Mouse (Mus musculus): ENCODE data around the gene Trnau1ap. TPM values are rescaled to one million over a fixed set of nuclear protein-coding genes. Genes with fewer than 3 reads are reported as not detected.

Trnau1ap gene
- polyA plus RNA-seq, 1 experiment from 2014 or later, result 83.6 TPM

DNA sequence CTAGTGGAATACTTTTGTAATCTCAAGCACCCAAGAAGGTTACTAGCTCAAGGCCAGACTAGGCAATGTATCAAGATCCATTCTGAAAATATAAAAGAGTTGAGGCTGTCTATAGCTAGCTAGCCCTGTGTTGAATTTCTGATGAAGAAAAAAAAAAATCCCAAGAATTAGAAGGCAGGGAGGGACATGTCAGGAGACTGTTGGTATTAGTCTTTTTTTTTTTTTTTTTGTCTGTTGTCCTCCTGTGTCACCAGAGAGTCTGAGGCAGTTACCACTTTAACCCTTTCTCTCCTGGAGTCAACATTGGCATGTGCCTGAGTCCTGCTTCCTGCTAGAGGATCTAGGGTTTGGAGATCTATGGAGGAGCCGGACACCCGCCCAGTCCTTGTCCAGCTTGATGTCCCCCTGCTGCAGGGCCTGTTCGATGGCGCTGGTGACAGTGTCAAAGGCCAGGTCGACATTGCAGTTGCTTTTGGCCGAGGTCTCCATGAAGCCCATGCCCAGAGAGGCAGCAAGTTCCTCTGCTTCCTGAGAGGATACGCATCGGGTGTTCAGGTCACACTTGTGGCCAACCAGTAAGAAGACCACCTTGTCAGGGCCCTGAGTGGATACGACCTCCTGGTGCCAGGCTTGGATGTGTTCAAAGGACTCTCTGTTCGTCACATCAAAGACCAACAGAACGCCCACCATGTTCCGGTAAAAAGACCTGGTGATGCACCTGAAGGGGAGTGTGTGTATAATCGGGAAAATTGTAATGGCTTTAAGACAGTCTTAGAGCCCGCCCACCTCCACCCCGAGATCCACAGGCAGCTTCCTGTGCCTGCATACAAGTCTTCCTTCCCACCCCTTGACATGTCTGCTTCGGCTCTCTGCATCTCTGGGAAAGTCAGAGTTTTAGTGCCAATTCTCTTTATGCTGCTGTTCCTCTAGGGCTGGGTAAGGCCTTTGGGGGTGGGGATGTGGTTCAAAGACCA lies 27.1 kb downstream of the Trnau1ap start:
- Histone ChIP-seq H3K4me2 (ENCODE audit: low read depth, severe bottlenecking) (peak overlapping the region; percentile 74), H3K27ac (replicated peaks; ENCODE audit: low read depth, low read length) (no peak overlapping the region), H3K9me3 (ENCODE audit: control insufficient read depth, low read length) (no peaks in the 10 kb centered on the region), H3K4me1 (ENCODE audit: control insufficient read depth, insufficient read depth, low read length) (0 out of 2 replicates have a peak, but pooled peaks cover 4% of the 10 kb centered on the region), H3K36me3 (ENCODE audit: control insufficient read depth, insufficient read depth, low read length) (no peaks in the 10 kb centered on the region), H3K4me3 (ENCODE audit: low read depth, low read length) (peak overlapping the region; percentile 40), H3K9ac (ENCODE audit: low read length) (peak overlapping the region; percentile 56; the same call in 1 of the 2 replicates), H3K27me3 (ENCODE audit: control insufficient read depth, insufficient read depth, low read length) (no peaks in the 10 kb centered on the region)
- WGBS, result 64% methylated on average over 16 of the region's 16 CpGs
- ATAC-seq (ENCODE audit: insufficient number of reproducible peaks, low FRiP score, low TSS enrichment, low read depth) (no peak), DNase-seq (ENCODE audit: low spot score) (no peak)

DNA sequence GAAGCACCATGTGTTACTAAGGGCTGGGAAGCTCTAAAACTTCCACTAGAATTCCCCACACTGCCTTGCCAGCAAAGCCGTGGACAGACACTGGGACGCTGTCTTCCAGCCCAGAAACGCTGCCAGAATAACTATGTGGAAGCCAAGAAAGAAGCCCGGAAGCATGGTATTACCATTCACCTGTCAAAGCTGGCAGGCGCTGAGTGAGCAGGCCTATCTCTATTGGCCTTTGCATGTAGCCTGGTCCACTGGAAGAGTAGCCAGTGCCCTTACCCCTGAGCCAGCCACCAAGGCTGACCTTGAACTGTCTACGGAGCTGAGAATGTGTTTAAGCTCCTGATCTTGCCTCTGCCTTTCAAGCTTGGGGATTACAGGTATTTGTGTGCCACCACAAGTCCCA lies 27.9 kb downstream of the Trnau1ap start:
- H3K9me3 ChIP-seq (ENCODE audit: control insufficient read depth, low read length), result no peaks in the 10 kb centered on the region
- no peak for DNase-seq (ENCODE audit: low spot score)
- H3K36me3 ChIP-seq (ENCODE audit: control insufficient read depth, insufficient read depth, low read length), result no peaks in the 10 kb centered on the region
- no peak overlapping the region for H3K9ac ChIP-seq (ENCODE audit: low read length)
- WGBS, result 85% methylated on average over 6 of the region's 6 CpGs
- H3K4me1 ChIP-seq (ENCODE audit: control insufficient read depth, insufficient read depth, low read length), result 0 out of 2 replicates have a peak, but pooled peaks cover 4% of the 10 kb centered on the region
- no peaks in the 10 kb centered on the region for H3K27me3 ChIP-seq (ENCODE audit: control insufficient read depth, insufficient read depth, low read length)
- no peak overlapping the region for H3K27ac ChIP-seq (replicated peaks; ENCODE audit: low read depth, low read length)
- no peak for ATAC-seq (ENCODE audit: insufficient number of reproducible peaks, low FRiP score, low TSS enrichment, low read depth)
- no peak overlapping the region for H3K4me2 ChIP-seq (ENCODE audit: low read depth, severe bottlenecking)
- H3K4me3 ChIP-seq (ENCODE audit: low read depth, low read length), result no peak overlapping the region

DNA sequence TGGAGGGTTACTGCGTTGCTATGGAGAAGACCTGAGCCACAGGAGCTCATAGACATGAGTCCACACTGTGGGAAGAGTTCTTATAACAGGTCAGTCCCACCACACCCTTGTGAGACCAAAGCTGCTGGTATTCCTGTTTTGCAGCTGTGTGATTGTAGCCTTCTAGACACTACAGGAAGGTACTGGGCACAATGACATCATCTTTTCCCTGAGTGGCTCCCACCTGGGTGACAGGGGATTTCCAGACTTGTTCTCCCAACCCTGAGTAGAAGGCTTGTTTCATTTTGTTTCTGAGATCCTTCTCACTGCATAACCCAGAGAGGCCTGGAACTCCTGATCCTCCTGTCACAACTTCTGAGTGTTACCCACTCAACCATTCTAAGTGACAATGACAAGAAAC lies 29.5 kb downstream of the Trnau1ap start:
- WGBS, result 89% methylated on average over 1 of the region's 1 CpGs

GRCm38 (mm10) chr4:132295696-132296390 lies 33.5 kb downstream of the Trnau1ap start:
- Histone ChIP-seq H3K27ac (replicated peaks; ENCODE audit: low read depth, low read length) (no peak overlapping the region), H3K4me1 (ENCODE audit: control insufficient read depth, insufficient read depth, low read length) (no peaks in the 10 kb centered on the region), H3K9me3 (ENCODE audit: control insufficient read depth, low read length) (no peaks in the 10 kb centered on the region), H3K36me3 (ENCODE audit: control insufficient read depth, insufficient read depth, low read length) (peaks cover 13% of the 10 kb centered on the region), H3K4me3 (ENCODE audit: low read depth, low read length) (no peak overlapping the region), H3K27me3 (ENCODE audit: control insufficient read depth, insufficient read depth, low read length) (no peaks in the 10 kb centered on the region), H3K4me2 (ENCODE audit: low read depth, severe bottlenecking) (no peak overlapping the region), H3K9ac (ENCODE audit: low read length) (no peak overlapping the region)
- 48% methylated on average over 8 of the region's 8 CpGs for WGBS
- DNase-seq (ENCODE audit: low spot score) (no peak), ATAC-seq (ENCODE audit: insufficient number of reproducible peaks, low FRiP score, low TSS enrichment, low read depth) (no peak)

More for the DNA sequence above, 29.5 kb downstream of the Trnau1ap start:
- no peak overlapping the region for H3K27ac ChIP-seq (replicated peaks; ENCODE audit: low read depth, low read length)
- H3K9me3 ChIP-seq (ENCODE audit: control insufficient read depth, low read length), result no peaks in the 10 kb centered on the region
- no peak for ATAC-seq (ENCODE audit: insufficient number of reproducible peaks, low FRiP score, low TSS enrichment, low read depth)
- no peak overlapping the region for H3K4me2 ChIP-seq (ENCODE audit: low read depth, severe bottlenecking)
- no peak for DNase-seq (ENCODE audit: low spot score)
- no peaks in the 10 kb centered on the region for H3K27me3 ChIP-seq (ENCODE audit: control insufficient read depth, insufficient read depth, low read length)
- H3K36me3 ChIP-seq (ENCODE audit: control insufficient read depth, insufficient read depth, low read length), result no peaks in the 10 kb centered on the region
- H3K4me3 ChIP-seq (ENCODE audit: low read depth, low read length), result no peak overlapping the region
- H3K9ac ChIP-seq (ENCODE audit: low read length), result no peak overlapping the region
- H3K4me1 ChIP-seq (ENCODE audit: control insufficient read depth, insufficient read depth, low read length), result 0 out of 2 replicates have a peak, but pooled peaks cover 4% of the 10 kb centered on the region

GRCm38 (mm10) chr4:132293682-132294240 lies 35.6 kb downstream of the Trnau1ap start:
- Histone ChIP-seq H3K9me3 (ENCODE audit: control insufficient read depth, low read length) (no peaks in the 10 kb centered on the region), H3K36me3 (ENCODE audit: control insufficient read depth, insufficient read depth, low read length) (peaks cover 13% of the 10 kb centered on the region), H3K4me3 (ENCODE audit: low read depth, low read length) (no peak overlapping the region), H3K27ac (replicated peaks; ENCODE audit: low read depth, low read length) (no peak overlapping the region), H3K9ac (ENCODE audit: low read length) (no peak overlapping the region), H3K27me3 (ENCODE audit: control insufficient read depth, insufficient read depth, low read length) (no peaks in the 10 kb centered on the region), H3K4me2 (ENCODE audit: low read depth, severe bottlenecking) (no peak overlapping the region), H3K4me1 (ENCODE audit: control insufficient read depth, insufficient read depth, low read length) (no peaks in the 10 kb centered on the region)
- 83% methylated on average over 7 of the region's 7 CpGs for WGBS
- ATAC-seq (ENCODE audit: insufficient number of reproducible peaks, low FRiP score, low TSS enrichment, low read depth) (no peak), DNase-seq (ENCODE audit: low spot score) (no peak)

- Histone ChIP-seq H3K9ac (ENCODE audit: low read length) (no peak overlapping the region), H3K36me3 (ENCODE audit: control insufficient read depth, insufficient read depth, low read length) (peaks cover 13% of the 10 kb centered on the region), H3K4me3 (ENCODE audit: low read depth, low read length) (no peak overlapping the region), H3K4me2 (ENCODE audit: low read depth, severe bottlenecking) (no peak overlapping the region), H3K9me3 (ENCODE audit: control insufficient read depth, low read length) (no peaks in the 10 kb centered on the region), H3K4me1 (ENCODE audit: control insufficient read depth, insufficient read depth, low read length) (no peaks in the 10 kb centered on the region), H3K27me3 (ENCODE audit: control insufficient read depth, insufficient read depth, low read length) (no peaks in the 10 kb centered on the region), H3K27ac (replicated peaks; ENCODE audit: low read depth, low read length) (no peak overlapping the region)
- 46% methylated on average over 4 of the region's 4 CpGs for WGBS
- no peak for ATAC-seq (ENCODE audit: insufficient number of reproducible peaks, low FRiP score, low TSS enrichment, low read depth)
- no peak for DNase-seq (ENCODE audit: low spot score)
These were observed 36.4 kb downstream of the Trnau1ap start for GRCm38 (mm10) chr4:132292988-132293387.

DNA sequence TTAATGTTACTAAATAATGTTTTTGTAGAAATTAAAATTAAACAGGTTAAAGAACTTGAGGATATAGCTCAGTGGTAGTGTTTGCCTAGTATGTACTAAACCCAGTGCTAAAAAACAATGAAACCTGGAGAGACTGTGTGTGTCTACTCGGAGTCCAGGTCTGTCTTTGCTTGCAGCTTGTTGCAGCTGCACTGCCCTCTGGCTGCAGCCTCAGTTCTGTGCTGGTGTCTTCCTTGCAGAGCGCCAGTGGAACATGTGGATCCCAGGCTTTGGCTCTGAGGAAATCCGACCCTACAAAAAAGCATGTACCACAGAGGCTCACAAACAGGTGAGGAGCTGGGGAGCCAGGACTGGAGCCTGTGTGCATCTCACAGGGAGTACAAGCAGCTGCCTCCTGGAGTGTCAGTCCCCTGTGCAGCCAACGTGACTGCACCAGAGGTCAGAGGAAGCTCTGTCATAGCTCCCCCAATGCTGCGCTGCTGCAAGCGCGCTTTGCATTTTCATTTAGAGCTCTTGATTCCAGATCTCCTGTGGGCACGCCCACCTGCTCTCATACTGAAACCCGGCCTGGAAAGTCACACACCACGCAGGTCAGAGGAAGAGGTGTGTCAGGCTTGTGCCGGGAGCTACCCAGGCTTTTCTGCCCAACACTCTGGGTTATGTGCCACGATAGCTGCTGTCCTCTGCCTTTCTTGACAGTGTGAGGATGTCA lies 37.6 kb downstream of the Trnau1ap start:
- no peak overlapping the region for H3K4me2 ChIP-seq (ENCODE audit: low read depth, severe bottlenecking)
- H3K9ac ChIP-seq (ENCODE audit: low read length), result no peak overlapping the region
- H3K27ac ChIP-seq (replicated peaks; ENCODE audit: low read depth, low read length), result no peak overlapping the region
- DNase-seq (ENCODE audit: low spot score) (no peak), ATAC-seq (ENCODE audit: insufficient number of reproducible peaks, low FRiP score, low TSS enrichment, low read depth) (no peak)
- H3K36me3 ChIP-seq (ENCODE audit: control insufficient read depth, insufficient read depth, low read length), result peaks cover 16% of the 10 kb centered on the region
- H3K4me1 ChIP-seq (ENCODE audit: control insufficient read depth, insufficient read depth, low read length), result no peaks in the 10 kb centered on the region
- WGBS, result 83% methylated on average over 12 of the region's 12 CpGs
- no peaks in the 10 kb centered on the region for H3K9me3 ChIP-seq (ENCODE audit: control insufficient read depth, low read length)
- no peaks in the 10 kb centered on the region for H3K27me3 ChIP-seq (ENCODE audit: control insufficient read depth, insufficient read depth, low read length)
- H3K4me3 ChIP-seq (ENCODE audit: low read depth, low read length), result no peak overlapping the region

DNA sequence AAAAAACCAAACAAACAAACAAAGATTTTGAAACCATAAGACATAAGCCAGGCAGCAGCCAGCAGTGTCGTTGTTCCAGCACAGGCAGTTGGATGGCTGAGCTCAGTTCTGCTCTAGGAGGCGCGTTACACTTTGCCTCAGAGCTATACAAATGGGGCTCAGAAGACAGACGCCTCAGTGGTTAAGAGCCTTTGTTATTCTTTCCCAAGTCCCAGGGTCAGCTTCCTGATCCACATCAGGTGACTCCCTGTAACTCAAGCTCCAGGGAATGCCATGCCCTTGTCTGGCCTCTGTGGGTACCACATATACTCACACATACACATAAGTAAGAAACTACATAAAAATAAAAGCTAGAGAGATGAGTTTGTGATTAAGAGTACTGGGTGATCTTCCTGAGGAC lies 38.3 kb downstream of the Trnau1ap start:
- H3K27ac ChIP-seq (replicated peaks; ENCODE audit: low read depth, low read length), result no peak overlapping the region
- H3K27me3 ChIP-seq (ENCODE audit: control insufficient read depth, insufficient read depth, low read length), result no peaks in the 10 kb centered on the region
- DNase-seq (ENCODE audit: low spot score) (no peak), ATAC-seq (ENCODE audit: insufficient number of reproducible peaks, low FRiP score, low TSS enrichment, low read depth) (no peak)
- H3K9ac ChIP-seq (ENCODE audit: low read length), result no peak overlapping the region
- WGBS, result 90% methylated on average over 4 of the region's 4 CpGs
- H3K4me2 ChIP-seq (ENCODE audit: low read depth, severe bottlenecking), result no peak overlapping the region
- H3K4me1 ChIP-seq (ENCODE audit: control insufficient read depth, insufficient read depth, low read length), result no peaks in the 10 kb centered on the region
- no peaks in the 10 kb centered on the region for H3K9me3 ChIP-seq (ENCODE audit: control insufficient read depth, low read length)
- H3K4me3 ChIP-seq (ENCODE audit: low read depth, low read length), result no peak overlapping the region
- H3K36me3 ChIP-seq (ENCODE audit: control insufficient read depth, insufficient read depth, low read length), result peaks cover 16% of the 10 kb centered on the region
